Mouse (Mus musculus): ENCODE data around the gene Shisal2a. TPM values are rescaled to one million over a fixed set of nuclear protein-coding genes. Genes with fewer than 3 reads are reported as not detected.
"Not testable (repeated sequence)": the region's sequence is repeated elsewhere in the genome, so short reads cannot be mapped to it uniquely, and the experiment has no call there.

Shisal2a gene
- polyA plus RNA-seq, 1 experiment from 2014 or later: 2.7 TPM

DNA sequence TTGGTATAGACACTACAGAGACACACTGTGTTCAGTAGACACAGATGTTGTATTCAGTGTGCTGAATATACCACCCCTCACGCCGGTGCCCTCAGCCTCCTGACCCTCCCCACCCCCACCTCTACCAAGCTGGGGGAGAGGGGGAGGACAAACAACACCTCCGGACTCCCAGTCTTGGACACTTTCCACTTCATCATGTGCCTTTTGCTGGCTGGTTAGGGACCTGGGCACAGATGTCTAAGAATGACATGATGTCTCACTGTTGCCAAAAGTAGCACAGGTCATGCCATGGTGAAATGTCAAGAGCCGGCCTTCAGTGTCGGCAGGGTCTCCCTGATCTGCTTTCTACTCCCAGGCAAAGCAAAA lies 19.1 kb downstream of the Shisal2a start:
- H3K27ac ChIP-seq (ENCODE audit: low read depth, low read length): peak overlapping the region; percentile 85
- WGBS: 17% methylated on average over 5 of the region's 5 CpGs
- no peak overlapping the region for H3K4me2 ChIP-seq (ENCODE audit: low read depth)
- H3K9ac ChIP-seq (ENCODE audit: low read length): no peak overlapping the region; the same call in 1 of the 2 replicates
- no peaks in the 10 kb centered on the region for H3K36me3 ChIP-seq (ENCODE audit: control insufficient read depth, insufficient read depth, low read length)
- no peak for ATAC-seq (ENCODE audit: insufficient read depth, low FRiP score, low TSS enrichment)
- peaks cover 34% of the 10 kb centered on the region for H3K4me1 ChIP-seq (ENCODE audit: control insufficient read depth, insufficient read depth, low read length)
- H3K4me3 ChIP-seq (ENCODE audit: low read depth, low read length): no peak overlapping the region
- H3K9me3 ChIP-seq (ENCODE audit: control insufficient read depth, low read length): no peaks in the 10 kb centered on the region
- H3K27me3 ChIP-seq (ENCODE audit: control insufficient read depth, insufficient read depth, low read length): no peaks in the 10 kb centered on the region
- no peak for DNase-seq (ENCODE audit: low spot score)

GRCm38 (mm10) chr4:108363355-108364110 lies 19.6 kb downstream of the Shisal2a start:
- ATAC-seq (ENCODE audit: insufficient read depth, low FRiP score, low TSS enrichment) (peak; percentile 8; the same call in 1 of the 2 replicates), DNase-seq (ENCODE audit: low spot score) (peak; percentile 43)
- H3K27me3 ChIP-seq (ENCODE audit: control insufficient read depth, insufficient read depth, low read length): no peaks in the 10 kb centered on the region
- no peaks in the 10 kb centered on the region for H3K36me3 ChIP-seq (ENCODE audit: control insufficient read depth, insufficient read depth, low read length)
- 7% methylated on average over 7 of the region's 7 CpGs for WGBS
- no peaks in the 10 kb centered on the region for H3K9me3 ChIP-seq (ENCODE audit: control insufficient read depth, low read length)
- peak overlapping the region; percentile 85 for H3K27ac ChIP-seq (ENCODE audit: low read depth, low read length)
- H3K4me1 ChIP-seq (ENCODE audit: control insufficient read depth, insufficient read depth, low read length): peaks cover 36% of the 10 kb centered on the region
- peak overlapping the region; percentile 23; the same call in 1 of the 2 replicates for H3K4me2 ChIP-seq (ENCODE audit: low read depth)
- no peak overlapping the region for H3K4me3 ChIP-seq (ENCODE audit: low read depth, low read length)
- H3K9ac ChIP-seq (ENCODE audit: low read length): peak overlapping the region; percentile 12; the same call in 1 of the 2 replicates

- Histone ChIP-seq H3K4me3 (ENCODE audit: low read depth, low read length) (no peak overlapping the region), H3K9ac (ENCODE audit: low read length) (peak overlapping the region; percentile 12), H3K4me1 (ENCODE audit: control insufficient read depth, insufficient read depth, low read length) (peaks cover 40% of the 10 kb centered on the region), H3K9me3 (ENCODE audit: control insufficient read depth, low read length) (no peaks in the 10 kb centered on the region), H3K27me3 (ENCODE audit: control insufficient read depth, insufficient read depth, low read length) (no peaks in the 10 kb centered on the region), H3K36me3 (ENCODE audit: control insufficient read depth, insufficient read depth, low read length) (no peaks in the 10 kb centered on the region), H3K4me2 (ENCODE audit: low read depth) (peak overlapping the region; percentile 23), H3K27ac (ENCODE audit: low read depth, low read length) (peak overlapping the region; percentile 85)
- ATAC-seq (ENCODE audit: insufficient read depth, low FRiP score, low TSS enrichment): peak; percentile 58
- WGBS: 3% methylated on average over 18 of the region's 18 CpGs
- peak; percentile 81 for DNase-seq (ENCODE audit: low spot score)
Measured at GRCm38 (mm10) chr4:108362321-108363261, 20.6 kb downstream of the Shisal2a start.

- ATAC-seq (ENCODE audit: insufficient read depth, low FRiP score, low TSS enrichment) (peak; percentile 69), DNase-seq (ENCODE audit: low spot score) (peak; percentile 93)
- Histone ChIP-seq H3K4me3 (ENCODE audit: low read depth, low read length) (no peak overlapping the region), H3K4me1 (ENCODE audit: control insufficient read depth, insufficient read depth, low read length) (peaks cover 40% of the 10 kb centered on the region), H3K9me3 (ENCODE audit: control insufficient read depth, low read length) (no peaks in the 10 kb centered on the region), H3K36me3 (ENCODE audit: control insufficient read depth, insufficient read depth, low read length) (no peaks in the 10 kb centered on the region), H3K27me3 (ENCODE audit: control insufficient read depth, insufficient read depth, low read length) (no peaks in the 10 kb centered on the region), H3K27ac (ENCODE audit: low read depth, low read length) (peak overlapping the region; percentile 76), H3K4me2 (ENCODE audit: low read depth) (peak overlapping the region; percentile 20; the same call in 1 of the 2 replicates), H3K9ac (ENCODE audit: low read length) (peak overlapping the region; percentile 41; the same call in 1 of the 2 replicates)
- 5% methylated on average over 28 of the region's 28 CpGs for WGBS
Measured at GRCm38 (mm10) chr4:108360136-108361055, 22.8 kb downstream of the Shisal2a start.

DNA sequence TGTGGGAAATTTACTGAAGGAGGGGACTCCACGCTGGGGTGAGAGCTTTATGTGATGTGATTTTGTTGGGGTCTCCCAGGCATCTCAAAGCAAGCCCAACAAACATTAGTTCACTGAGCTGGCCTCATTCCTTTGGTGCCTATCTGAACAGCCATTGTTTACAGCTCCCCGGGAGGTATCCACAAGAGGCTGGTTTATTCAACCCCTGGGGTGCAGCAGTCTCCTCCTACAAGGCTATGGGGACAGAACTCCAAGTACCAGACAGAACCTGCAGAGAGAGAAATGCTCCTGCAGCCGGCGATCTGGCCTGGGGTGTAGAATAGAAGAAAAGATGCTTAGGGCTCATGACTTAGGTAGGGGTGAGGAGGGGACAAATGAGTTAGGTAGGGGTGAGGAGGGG lies 24.7 kb downstream of the Shisal2a start:
- no peak overlapping the region for H3K9ac ChIP-seq (ENCODE audit: low read length)
- WGBS: 14% methylated on average over 4 of the region's 4 CpGs
- ATAC-seq (ENCODE audit: insufficient read depth, low FRiP score, low TSS enrichment) (no peak), DNase-seq (ENCODE audit: low spot score) (no peak)
- H3K4me1 ChIP-seq (ENCODE audit: control insufficient read depth, insufficient read depth, low read length): peaks cover 32% of the 10 kb centered on the region
- H3K27me3 ChIP-seq (ENCODE audit: control insufficient read depth, insufficient read depth, low read length): no peaks in the 10 kb centered on the region
- no peak overlapping the region for H3K4me3 ChIP-seq (ENCODE audit: low read depth, low read length)
- H3K4me2 ChIP-seq (ENCODE audit: low read depth): no peak overlapping the region
- H3K36me3 ChIP-seq (ENCODE audit: control insufficient read depth, insufficient read depth, low read length): no peaks in the 10 kb centered on the region
- H3K27ac ChIP-seq (ENCODE audit: low read depth, low read length): no peak overlapping the region
- no peaks in the 10 kb centered on the region for H3K9me3 ChIP-seq (ENCODE audit: control insufficient read depth, low read length)

DNA sequence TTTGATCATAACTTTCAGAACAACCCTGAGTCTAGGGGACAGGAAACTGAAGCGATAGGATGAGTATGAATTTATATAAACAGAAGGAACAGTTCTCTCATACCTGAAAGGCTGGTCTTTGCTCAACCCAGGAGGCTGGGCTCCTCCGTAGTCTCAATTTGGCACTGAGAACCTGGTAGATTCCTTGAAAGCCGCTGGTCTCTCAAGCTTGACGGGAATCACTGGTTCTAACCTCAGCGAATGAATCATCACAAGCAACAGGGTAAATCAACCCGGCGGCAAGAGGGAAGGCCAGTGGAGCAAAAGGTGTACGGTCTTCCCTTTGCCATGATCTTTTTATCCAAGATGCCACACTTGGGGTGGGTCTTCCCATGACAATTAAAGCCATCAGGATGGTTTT lies 25.7 kb downstream of the Shisal2a start:
- no peak overlapping the region for H3K27ac ChIP-seq (ENCODE audit: low read depth, low read length)
- ATAC-seq (ENCODE audit: insufficient read depth, low FRiP score, low TSS enrichment) (no peak), DNase-seq (ENCODE audit: low spot score) (no peak)
- 96% methylated on average over 8 of the region's 8 CpGs for WGBS
- no peaks in the 10 kb centered on the region for H3K36me3 ChIP-seq (ENCODE audit: control insufficient read depth, insufficient read depth, low read length)
- H3K9me3 ChIP-seq (ENCODE audit: control insufficient read depth, low read length): no peaks in the 10 kb centered on the region
- no peaks in the 10 kb centered on the region for H3K27me3 ChIP-seq (ENCODE audit: control insufficient read depth, insufficient read depth, low read length)
- no peak overlapping the region for H3K4me2 ChIP-seq (ENCODE audit: low read depth)
- H3K9ac ChIP-seq (ENCODE audit: low read length): no peak overlapping the region
- H3K4me1 ChIP-seq (ENCODE audit: control insufficient read depth, insufficient read depth, low read length): peaks cover 23% of the 10 kb centered on the region
- H3K4me3 ChIP-seq (ENCODE audit: low read depth, low read length): no peak overlapping the region

DNA sequence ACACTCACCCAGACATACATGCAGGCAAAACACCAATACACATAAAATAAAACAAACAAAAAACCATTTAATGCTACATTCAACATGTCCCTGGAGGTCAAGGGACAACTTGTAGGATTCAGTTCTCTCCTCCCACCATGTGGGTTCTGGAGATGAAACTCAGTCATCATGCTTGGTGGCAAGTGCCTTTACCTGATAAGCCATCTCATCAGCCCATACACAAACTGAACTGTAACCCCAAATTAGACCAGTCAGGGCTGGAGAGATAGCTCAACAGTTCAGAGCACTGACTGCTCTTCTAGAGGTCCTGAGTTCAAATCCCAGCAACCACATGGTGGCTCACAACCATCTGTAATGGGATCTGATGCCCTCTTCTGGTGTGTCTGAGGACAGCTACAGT lies 29.6 kb downstream of the Shisal2a start:
- H3K4me3 ChIP-seq (ENCODE audit: low read depth, low read length); H3K9me3 ChIP-seq (ENCODE audit: control insufficient read depth, low read length); H3K36me3 ChIP-seq (ENCODE audit: control insufficient read depth, insufficient read depth, low read length); H3K27me3 ChIP-seq (ENCODE audit: control insufficient read depth, insufficient read depth, low read length); DNase-seq (ENCODE audit: low spot score); ATAC-seq (ENCODE audit: insufficient read depth, low FRiP score, low TSS enrichment); H3K4me2 ChIP-seq (ENCODE audit: low read depth); H3K27ac ChIP-seq (ENCODE audit: low read depth, low read length); H3K9ac ChIP-seq (ENCODE audit: low read length): not testable (repeated sequence)
- H3K4me1 ChIP-seq (ENCODE audit: control insufficient read depth, insufficient read depth, low read length): peaks cover 13% of the 10 kb centered on the region

- H3K9me3 ChIP-seq (ENCODE audit: control insufficient read depth, low read length): no peaks in the 10 kb centered on the region
- no peaks in the 10 kb centered on the region for H3K36me3 ChIP-seq (ENCODE audit: control insufficient read depth, insufficient read depth, low read length)
- H3K4me3 ChIP-seq (ENCODE audit: low read depth, low read length): no peak overlapping the region
- WGBS: 13% methylated on average over 8 of the region's 8 CpGs
- no peak overlapping the region; the same call in 1 of the 2 replicates for H3K9ac ChIP-seq (ENCODE audit: low read length)
- no peak overlapping the region for H3K4me2 ChIP-seq (ENCODE audit: low read depth)
- no peaks in the 10 kb centered on the region for H3K27me3 ChIP-seq (ENCODE audit: control insufficient read depth, insufficient read depth, low read length)
- ATAC-seq (ENCODE audit: insufficient read depth, low FRiP score, low TSS enrichment) (peak; percentile 84), DNase-seq (ENCODE audit: low spot score) (peak; percentile 77)
- peak overlapping the region; percentile 71 for H3K27ac ChIP-seq (ENCODE audit: low read depth, low read length)
- H3K4me1 ChIP-seq (ENCODE audit: control insufficient read depth, insufficient read depth, low read length): peaks cover 15% of the 10 kb centered on the region
Measured at GRCm38 (mm10) chr4:108350819-108351218, 32.3 kb downstream of the Shisal2a start.
